Mouse (Mus musculus) adrenal gland, adult 2 months (tissue): Measurements from ENCODE around the gene Prim2. TPM values are rescaled to one million over a fixed set of nuclear protein-coding genes. Genes with fewer than 3 reads are reported as not detected.
"Not testable (repeated sequence)": the region's sequence is repeated elsewhere in the genome, so short reads cannot be mapped to it uniquely, and the experiment has no call there.

Experiments used
- DNase-seq: peaks from one replicate; pipeline ENCODE4 v3.0.0; 2021
- polyA plus RNA-seq: library from polyadenylated mRNA; depleted of rRNA; stranded (reverse); fragments of >200 nt; gene quantifications from 2 replicates; pipeline ENCODE4 v1.2.3, GENCODE M21; 2012
- total RNA-seq, 2 experiments: library from RNA; stranded (reverse); gene quantifications; 2 replicates each; pipeline ENCODE4 v1.2.3; 2021

Gene Prim2
- total and polyA plus RNA-seq, 3 experiments = 1.2 to 4.4 (median 4.3) TPM

GRCm38 (mm10) chr1:33650875-33651274 lies 18.7 kb downstream of the Prim2 start:
- no peak for DNase-seq

GRCm38 (mm10) chr1:33649534-33650108 lies 20.0 kb downstream of the Prim2 start:
- DNase-seq = no peak

DNA sequence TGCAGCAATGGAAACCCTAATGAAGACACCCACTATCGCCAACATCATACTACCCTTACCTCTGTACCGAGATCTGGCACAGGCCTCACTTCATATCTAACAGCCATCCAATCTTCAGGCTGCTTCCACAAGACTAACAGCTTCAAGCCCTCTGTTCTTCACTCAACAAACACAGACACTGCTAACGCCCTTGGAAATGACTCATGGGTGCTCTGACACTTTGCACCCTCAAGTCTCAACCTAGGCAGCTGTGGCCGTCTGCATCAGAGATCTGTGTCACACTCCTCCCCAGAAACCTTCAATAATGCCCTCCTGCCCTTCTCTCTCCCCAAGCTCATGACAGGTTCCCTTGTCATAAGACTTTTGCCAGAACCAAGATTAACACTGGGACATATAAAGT lies 20.6 kb downstream of the Prim2 start:
- no peak for DNase-seq

GRCm38 (mm10) chr1:33647661-33648060 lies 21.9 kb downstream of the Prim2 start:
- no peak for DNase-seq

- DNase-seq = no peak
Measured at GRCm38 (mm10) chr1:33647173-33647572, 22.4 kb downstream of the Prim2 start.

DNA sequence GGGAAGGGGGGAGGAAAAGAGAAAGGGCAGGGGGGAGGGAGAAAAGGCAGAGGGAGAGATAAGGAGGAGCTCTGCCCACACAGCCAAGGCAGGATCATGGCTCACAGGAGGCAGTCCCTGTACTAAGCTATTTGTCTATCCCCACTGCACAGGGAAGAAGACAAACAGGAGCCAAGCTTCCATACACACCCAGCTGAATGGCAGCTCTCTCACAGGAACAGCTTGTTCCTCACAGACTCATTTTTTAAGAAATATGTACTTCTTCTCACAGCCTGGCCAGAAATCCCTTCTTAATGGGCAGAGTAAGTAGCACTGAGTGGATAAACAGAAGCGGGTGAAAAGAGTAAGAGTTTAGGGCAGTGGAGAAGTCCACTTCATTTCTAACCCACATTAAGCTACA lies 23.9 kb downstream of the Prim2 start:
- no peak for DNase-seq

- no peak for DNase-seq
Measured at GRCm38 (mm10) chr1:33641139-33641538, 28.5 kb downstream of the Prim2 start.

DNA sequence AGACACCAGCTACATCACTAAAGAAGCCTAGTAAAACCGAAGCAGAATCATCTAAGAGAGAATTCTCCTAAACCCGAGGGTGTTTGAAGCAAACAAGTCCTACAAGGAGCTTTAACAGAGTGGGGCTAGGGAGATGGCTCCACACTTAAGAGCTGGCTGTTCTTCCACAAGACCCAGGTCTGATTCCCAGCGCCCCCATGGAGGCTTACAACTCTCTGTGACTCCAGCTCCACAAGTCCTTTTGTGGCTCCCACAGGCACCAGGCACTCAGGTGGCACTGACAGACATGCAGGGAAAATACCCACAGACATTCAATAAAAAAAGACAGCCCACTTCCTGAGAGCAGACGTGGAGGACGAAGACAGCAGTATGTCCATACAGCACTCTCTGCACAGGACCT lies 29.5 kb downstream of the Prim2 start:
- no peak for DNase-seq

GRCm38 (mm10) chr1:33639234-33639633 lies 30.4 kb downstream of the Prim2 start:
- no peak for DNase-seq

GRCm38 (mm10) chr1:33637827-33638226 lies 31.8 kb downstream of the Prim2 start:
- DNase-seq = no peak

DNA sequence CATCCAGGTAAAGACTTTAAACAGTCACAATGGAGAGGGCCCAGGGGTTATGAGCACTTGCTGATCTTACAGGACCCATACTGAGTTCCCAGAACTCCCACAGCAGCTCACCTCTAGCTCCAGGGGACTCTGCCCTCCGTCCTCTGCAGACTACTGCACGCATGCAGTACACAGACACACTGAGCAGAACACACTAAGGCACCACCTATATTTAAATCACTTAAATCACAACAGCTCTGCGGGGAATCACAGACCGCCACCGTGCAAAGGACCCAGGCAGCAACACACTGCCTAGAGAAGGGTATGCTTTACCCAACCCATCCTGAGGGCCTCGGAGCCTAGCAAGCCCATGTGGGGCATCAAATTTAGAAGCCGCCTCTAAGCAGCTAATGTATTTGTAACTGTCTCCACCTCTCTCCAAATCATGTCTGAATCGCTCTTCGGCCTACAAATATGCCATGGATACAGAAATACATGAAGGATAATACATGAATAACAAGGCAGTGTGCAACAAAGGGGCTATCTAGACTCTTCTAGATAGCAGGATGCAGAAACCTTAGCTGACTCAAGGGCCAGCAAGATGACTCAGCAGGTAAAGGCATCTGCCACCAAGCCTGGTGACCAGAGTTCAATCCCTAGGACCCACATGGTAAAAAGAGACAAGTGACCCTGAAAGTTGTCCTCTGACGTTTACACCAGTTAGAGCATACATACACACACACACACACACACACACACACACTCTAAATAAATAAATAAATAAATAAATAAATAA lies 33.0 kb downstream of the Prim2 start:
- DNase-seq = no peak

DNA sequence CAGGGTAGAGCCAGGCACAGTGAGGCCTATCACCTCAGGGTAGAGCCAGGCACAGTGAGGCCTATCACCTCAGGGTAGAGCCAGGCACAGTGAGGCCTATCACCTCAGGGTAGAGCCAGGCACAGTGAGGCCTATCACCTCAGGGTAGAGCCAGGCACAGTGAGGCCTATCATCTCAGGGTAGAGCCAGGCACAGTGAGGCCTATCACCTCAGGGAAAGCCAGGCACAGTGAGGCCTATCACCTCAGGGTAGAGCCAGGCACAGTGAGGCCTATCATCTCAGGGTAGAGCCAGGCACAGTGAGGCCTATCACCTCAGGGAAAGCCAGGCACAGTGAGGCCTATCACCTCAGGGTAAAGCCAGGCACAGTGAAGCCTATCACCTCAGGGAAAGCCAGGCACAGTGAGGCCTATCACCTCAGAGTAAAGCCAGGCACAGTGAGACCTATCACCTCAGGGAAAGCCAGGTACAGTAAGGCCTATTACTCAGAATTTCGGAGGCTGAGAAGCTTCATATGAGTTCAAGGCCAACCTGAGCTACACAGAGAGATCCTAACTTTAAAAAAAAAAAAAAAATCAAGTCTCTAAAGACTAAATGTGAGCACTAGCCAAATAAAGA lies 38.5 kb downstream of the Prim2 start:
- DNase-seq = not testable (repeated sequence)

DNA sequence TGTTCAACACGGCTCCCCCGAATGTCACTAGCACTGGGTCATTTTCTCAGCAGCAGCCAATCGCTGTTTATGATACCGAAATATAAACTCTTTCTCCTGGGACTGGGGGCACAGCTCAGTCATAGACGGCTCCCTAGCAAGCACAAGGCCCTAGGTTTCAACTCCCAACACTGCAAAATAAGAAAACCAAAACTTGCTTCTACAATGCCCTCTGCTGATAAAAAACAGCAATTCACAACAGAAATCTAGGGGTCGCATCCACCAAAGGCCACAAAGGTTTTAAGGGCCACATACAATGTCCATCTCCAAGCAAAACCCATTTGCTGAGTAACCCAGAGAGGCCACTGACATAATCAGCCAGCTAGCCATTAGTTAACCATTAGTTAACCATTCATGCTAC lies 41.8 kb downstream of the Prim2 start:
- no peak for DNase-seq

- DNase-seq = no peak
Measured at GRCm38 (mm10) chr1:33627070-33627469, 42.5 kb downstream of the Prim2 start.

DNA sequence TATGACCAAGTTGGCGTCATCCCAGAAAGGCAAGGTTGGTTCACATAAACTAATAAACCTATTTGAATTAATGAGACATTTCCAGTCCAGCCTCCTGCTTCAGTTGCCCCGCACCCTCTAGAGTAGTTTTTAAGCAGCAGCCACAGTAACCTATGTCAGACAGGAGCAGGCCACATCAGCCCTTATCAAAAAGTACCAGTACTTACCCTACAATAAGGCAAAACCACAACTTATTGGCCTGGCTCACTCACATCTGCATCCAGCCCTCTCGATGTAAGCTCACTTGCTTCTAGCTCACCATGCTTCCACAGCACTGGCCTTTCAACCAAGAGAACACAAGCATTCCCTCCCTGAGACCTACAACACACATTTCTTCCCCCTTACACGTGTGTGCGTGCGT lies 44.7 kb downstream of the Prim2 start:
- no peak for DNase-seq

DNA sequence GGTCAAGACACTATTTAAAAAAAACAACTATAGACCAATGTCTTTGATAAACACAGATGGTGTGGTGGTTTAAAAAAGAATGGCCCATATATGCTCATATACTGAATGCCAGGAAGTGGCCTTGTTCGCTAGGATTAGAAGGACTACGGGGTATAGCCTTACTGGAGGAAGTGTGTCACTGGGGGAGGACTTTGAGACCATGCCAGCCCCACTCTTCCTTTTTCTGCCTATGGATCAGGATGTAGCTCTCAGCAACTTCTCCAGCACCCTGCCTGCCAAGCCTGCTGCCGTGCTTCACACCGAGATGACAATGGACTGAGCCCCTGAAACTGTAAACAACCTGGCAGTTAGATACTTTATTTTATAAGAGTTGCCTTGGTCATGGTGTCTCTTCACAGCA lies 45.2 kb downstream of the Prim2 start:
- no peak for DNase-seq

GRCm38 (mm10) chr1:33621791-33622190 lies 47.8 kb downstream of the Prim2 start:
- DNase-seq = no peak

DNA sequence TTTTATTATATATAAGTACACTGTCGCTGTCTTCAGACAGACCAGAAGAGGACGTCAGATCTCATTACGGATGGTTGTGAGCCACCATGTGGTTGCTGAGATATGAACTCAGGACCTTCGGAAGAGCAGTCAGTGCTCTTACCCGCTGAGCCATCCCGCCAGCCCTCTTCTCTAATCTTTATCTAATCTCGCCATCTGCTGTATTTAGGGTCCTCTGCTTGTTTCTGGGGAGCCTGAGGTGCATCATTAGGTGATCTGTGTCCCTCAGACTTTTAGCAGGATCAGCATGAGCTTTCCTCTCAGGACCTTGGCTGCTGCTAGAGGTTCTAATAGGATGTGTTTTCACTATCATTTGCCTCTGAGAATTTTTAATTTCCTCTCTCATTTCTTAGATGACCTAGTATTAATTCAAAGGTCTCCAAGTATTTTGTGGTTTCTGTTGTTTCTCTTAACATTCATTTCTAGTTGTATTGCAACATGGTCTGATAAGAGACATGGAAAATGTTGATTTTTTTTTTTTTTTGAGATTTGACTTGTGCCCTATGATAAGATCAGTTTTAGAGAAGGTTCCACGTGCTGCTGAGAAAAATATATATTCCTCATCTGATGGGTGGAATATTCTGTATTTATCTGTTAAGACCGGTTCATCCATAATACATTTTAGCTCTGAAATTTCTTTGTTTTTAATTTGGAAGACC lies 49.4 kb downstream of the Prim2 start:
- DNase-seq = no peak

DNA sequence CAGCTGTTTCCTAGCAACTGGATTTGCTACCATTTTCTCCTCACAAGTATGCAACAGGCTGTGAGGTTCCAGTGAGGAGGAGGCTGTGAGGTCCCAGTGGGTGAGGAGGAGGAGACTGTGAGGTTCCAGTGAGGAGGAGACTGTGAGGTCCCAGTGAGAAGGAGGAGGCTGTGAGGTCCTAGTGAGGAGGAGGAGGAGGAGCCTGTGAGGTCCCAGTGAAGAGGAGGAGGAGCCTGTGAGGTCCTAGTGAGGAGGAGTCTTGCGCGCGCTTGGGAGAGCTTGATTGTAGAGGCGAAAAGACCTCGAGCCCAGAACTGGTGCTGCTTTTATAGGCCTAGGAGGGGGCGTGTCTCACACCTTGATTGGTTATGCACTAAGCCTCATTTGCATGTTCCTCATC lies 53.0 kb downstream of the Prim2 start:
- DNase-seq = not testable (repeated sequence)

GRCm38 (mm10) chr1:33612100-33612499 lies 57.5 kb downstream of the Prim2 start:
- no peak for DNase-seq

GRCm38 (mm10) chr1:33610026-33610721 lies 59.4 kb downstream of the Prim2 start:
- no peak for DNase-seq

DNA sequence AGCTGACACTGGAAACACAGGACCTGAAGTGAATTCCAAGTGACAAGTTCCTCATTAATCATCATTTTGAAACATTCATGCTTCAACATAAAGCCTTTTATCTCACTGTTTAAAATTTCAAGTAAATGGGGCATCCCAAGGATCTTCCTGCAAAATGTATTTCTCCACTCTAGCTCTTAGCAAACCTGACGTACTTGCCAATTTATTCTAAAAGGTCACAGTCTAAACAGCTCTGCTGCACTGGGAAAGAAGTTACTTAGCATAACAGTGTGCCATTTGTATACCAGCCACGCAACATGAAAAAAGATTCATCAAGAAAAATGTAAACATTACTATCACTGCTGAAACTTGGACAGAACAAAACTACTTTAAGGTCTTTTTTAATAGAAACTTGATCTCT lies 61.5 kb downstream of the Prim2 start:
- DNase-seq = no peak
